Mouse (Mus musculus) midbrain, embryonic 16.5 days (tissue): Measurements from ENCODE around the gene Gm4881. TPM values are rescaled to one million over a fixed set of nuclear protein-coding genes. Genes with fewer than 3 reads are reported as not detected.
A peak's percentile ranks its signal among the peaks of the same experiment; 100 is the strongest.
"Not testable (repeated sequence)": the region's sequence is repeated elsewhere in the genome, so short reads cannot be mapped to it uniquely, and the experiment has no call there.

ENCODE experiments used
- ATAC-seq: fragments of 200-750 bp; cut with Nextera tagmentation; 2 replicates; pipeline ENCODE4 v1.8.0; 2017; ENCODE audit warnings: moderate TSS enrichment
- H3K27ac ChIP-seq: fragments of 300-500 bp; sonication (generic); 2 replicates; pipeline ENCODE4 v1.5.1; 2014; ENCODE audit warnings: mild to moderate bottlenecking, low read length, mixed read lengths
- H3K27me3 ChIP-seq: fragments of 300-500 bp; sonication (generic); 2 replicates; pipeline ENCODE4 v1.6.1; 2014; ENCODE audit warnings: low read depth, low read length, mixed read lengths; ENCODE audit not compliant: control insufficient read depth, insufficient read depth
- H3K36me3 ChIP-seq: fragments of 300-500 bp; sonication (generic); 2 replicates; pipeline ENCODE4 v1.6.1; 2014; ENCODE audit warnings: mild to moderate bottlenecking, low read length, moderate library complexity, mixed read lengths; ENCODE audit not compliant: control insufficient read depth, insufficient read depth
- H3K4me1 ChIP-seq: fragments of 300-500 bp; sonication (generic); 2 replicates; pipeline ENCODE4 v1.6.1; 2014; ENCODE audit warnings: mild to moderate bottlenecking, low read length, mixed read lengths; ENCODE audit not compliant: control insufficient read depth, insufficient read depth
- H3K4me2 ChIP-seq: fragments of 300-500 bp; sonication (generic); 2 replicates; pipeline ENCODE4 v1.6.1; 2014; ENCODE audit warnings: mild to moderate bottlenecking, low read length, mixed read lengths
- H3K4me3 ChIP-seq: fragments of 300-500 bp; sonication (generic); 2 replicates; pipeline ENCODE4 v1.5.1; 2014; ENCODE audit warnings: low read depth, mild to moderate bottlenecking, low read length, moderate library complexity, mixed read lengths
- H3K9ac ChIP-seq: fragments of 300-500 bp; sonication (generic); 2 replicates; pipeline ENCODE4 v1.6.1; 2014; ENCODE audit warnings: low read depth, low read length, mixed read lengths
- H3K9me3 ChIP-seq: fragments of 300-500 bp; sonication (generic); replicated peaks from 2 replicates; pipeline ENCODE4 v1.6.1; 2014; ENCODE audit warnings: mild to moderate bottlenecking, low read length, mixed read lengths; ENCODE audit not compliant: control insufficient read depth, poor library complexity, severe bottlenecking
- WGBS: fragments of 180-500 bp; shearing (Covaris S2); extraction: QIAGEN DNeasy Blood & Tissue Kit; methylation state at CpG from one replicate; pipeline ENCODE4 v1.1.7; 2014; 5-methylcytosine and 5-hydroxymethylcytosine counted together
- polyA plus RNA-seq: library from polyadenylated mRNA; unstranded; fragments of >200 nt; fragmentation: Nextera tagmentation; extraction: Ambion mirVana; gene quantifications from 2 replicates; pipeline ENCODE4 v1.2.1, GENCODE M21; 2015

The Gm4881 gene
- polyA plus RNA-seq, 1 experiment from 2014 or later, result 4.5 TPM

DNA sequence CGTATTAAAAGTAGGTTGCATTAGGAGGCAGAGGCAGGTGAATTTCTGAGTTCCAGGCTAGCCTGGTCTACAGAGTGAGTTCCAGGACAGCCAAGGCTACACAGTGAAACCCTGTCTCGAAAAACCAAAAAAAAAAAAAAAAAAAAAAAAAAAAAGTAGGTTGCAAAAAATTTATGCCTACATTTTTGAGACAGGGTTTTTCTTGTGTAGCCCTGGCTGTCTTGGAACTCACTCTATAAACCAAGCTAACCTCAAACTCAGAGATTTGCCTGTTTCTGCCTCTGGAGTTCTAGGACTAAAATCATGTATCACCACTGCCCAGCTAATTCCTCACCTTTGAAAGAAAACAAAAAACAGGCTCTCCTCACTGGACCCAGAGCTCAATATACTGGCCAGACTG is 48.5 kb downstream of the Gm4881 start:
- not testable (repeated sequence) for H3K36me3 ChIP-seq, H3K27ac ChIP-seq, H3K4me1 ChIP-seq, H3K4me2 ChIP-seq, H3K27me3 ChIP-seq, H3K9ac ChIP-seq, H3K9me3 ChIP-seq, H3K4me3 ChIP-seq, ATAC-seq
- WGBS, result 86% methylated on average over 2 of the region's 2 CpGs

DNA sequence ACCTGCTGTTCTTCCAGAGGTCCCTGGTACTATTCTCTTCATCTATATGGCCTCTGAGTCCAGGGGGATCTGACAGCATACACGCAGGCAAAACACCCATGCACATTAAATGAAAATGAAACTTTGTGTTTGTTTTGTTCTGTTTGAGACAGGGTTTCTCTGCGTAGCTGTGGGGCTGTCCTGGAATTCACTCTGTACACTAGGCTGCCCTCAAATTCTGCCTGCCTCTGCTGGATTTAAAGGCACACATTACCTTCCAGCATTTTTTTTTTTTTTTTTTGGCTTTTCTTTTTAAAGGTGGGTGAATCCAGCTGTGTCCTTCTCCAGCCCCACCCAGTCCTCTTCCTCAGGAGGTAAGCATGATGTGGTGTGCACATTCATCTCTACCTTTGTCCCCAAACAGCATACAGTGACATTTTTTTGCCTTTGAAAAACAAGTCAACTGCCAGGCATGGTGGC is 52.1 kb downstream of the Gm4881 start:
- 76% methylated on average over 2 of the region's 2 CpGs for WGBS
- H3K9me3 ChIP-seq, result no peaks in the 10 kb centered on the region
- H3K4me1 ChIP-seq, result no peaks in the 10 kb centered on the region
- no peak overlapping the region for H3K4me3 ChIP-seq
- H3K27me3 ChIP-seq, result no peaks in the 10 kb centered on the region
- H3K9ac ChIP-seq, result no peak overlapping the region
- no peak overlapping the region for H3K4me2 ChIP-seq
- no peak for ATAC-seq
- H3K36me3 ChIP-seq, result peaks cover 12% of the 10 kb centered on the region; the same call in 1 of the 2 replicates
- H3K27ac ChIP-seq, result no peak overlapping the region

DNA sequence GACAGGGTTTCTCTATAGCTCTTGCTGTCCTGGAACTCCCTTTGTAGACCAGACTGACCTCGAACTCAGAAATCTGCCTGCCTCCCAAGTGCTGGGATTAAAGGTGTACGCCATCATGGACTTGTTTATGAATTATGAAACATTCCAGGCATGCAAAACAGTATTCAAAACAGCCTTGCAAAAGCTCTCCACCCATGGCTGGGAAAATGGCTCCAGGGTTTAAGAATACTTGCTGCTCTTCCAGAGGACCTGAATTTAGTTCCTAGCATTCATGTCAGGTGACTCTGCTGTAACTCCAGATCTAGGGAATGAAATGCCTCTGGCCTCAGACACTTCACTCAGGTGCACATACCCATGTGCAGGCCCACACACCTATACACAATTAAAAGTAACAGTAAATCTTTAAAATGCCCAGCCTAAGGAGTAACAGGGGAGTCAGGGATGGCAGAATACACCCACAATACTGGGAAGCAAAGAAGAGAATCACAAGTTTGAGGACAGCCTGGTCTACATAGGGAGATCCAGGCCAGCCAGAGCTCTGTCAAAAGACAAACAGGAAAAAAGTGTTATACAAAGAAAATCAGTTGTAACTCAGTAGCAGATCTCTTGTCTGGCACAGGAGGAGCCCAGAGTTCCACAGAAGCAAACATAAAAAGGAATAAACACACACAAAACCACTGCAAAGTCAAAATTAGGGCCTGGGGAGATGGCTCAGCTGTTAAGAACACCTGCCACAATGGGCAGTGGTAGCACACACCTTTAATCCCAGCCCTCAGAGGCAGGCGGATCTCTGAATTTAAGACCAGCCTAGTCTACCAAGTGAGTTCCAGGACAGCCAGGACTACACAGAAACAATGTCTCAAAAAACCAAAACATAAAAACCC is 52.8 kb downstream of the Gm4881 start:
- peaks cover 4% of the 10 kb centered on the region for H3K4me1 ChIP-seq
- no peaks in the 10 kb centered on the region for H3K9me3 ChIP-seq
- H3K27ac ChIP-seq, result no peak overlapping the region
- H3K4me2 ChIP-seq, result no peak overlapping the region
- peaks cover 15% of the 10 kb centered on the region; the same call in 1 of the 2 replicates for H3K36me3 ChIP-seq
- H3K9ac ChIP-seq, result no peak overlapping the region
- H3K4me3 ChIP-seq, result no peak overlapping the region
- no peaks in the 10 kb centered on the region for H3K27me3 ChIP-seq
- WGBS, result 63% methylated on average over 3 of the region's 3 CpGs
- no peak for ATAC-seq

DNA sequence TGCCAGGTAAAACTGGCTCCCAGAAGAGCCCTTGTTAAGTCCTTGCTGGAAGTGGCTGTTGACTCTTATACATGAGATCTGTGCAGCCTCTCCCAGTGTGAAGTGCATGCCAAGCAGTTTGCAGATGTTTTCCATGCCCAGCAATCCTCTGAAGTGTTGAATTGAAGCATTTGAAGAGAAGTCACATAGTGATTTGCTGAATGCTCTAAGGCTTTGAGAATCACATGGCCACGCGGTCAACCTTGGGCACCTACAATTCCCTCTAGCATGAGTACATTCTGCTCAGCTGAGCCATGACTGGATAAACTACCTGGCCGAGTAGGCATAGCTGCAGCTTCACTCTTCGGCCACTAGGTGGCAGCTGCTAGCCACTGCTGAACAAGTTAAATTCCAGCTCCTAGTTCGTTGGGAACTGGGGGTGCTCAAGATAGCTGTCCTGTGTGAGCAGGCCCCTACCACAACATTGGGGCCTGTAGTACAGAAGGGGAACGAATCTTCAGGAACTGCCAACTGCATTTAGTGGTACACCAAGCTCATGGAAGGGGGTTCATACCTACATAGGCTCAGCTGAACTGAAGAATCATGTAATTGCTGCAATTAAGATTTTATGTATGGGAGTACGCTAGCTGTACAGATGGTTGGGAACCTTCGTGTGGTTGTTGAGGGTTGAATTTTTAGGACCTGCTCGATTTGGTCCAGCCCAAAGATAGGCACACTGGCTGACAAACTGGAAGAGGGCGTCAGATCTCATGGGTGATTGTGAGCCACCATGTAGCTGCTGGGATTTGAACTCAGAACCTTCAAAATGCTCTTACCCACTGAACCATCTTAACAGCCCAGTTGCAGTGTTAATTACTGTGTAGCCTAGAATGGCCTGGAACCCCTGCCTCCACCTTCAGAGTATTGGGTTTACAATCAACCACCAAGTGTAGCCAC is 53.7 kb downstream of the Gm4881 start:
- WGBS, result 30% methylated on average over 10 of the region's 10 CpGs
- Histone ChIP-seq H3K4me2 (no peak overlapping the region), H3K9me3 (no peaks in the 10 kb centered on the region), H3K4me1 (peaks cover 13% of the 10 kb centered on the region), H3K27me3 (no peaks in the 10 kb centered on the region), H3K4me3 (no peak overlapping the region), H3K9ac (no peak overlapping the region), H3K36me3 (peaks cover 16% of the 10 kb centered on the region; the same call in 1 of the 2 replicates), H3K27ac (no peak overlapping the region)
- ATAC-seq, result peak; percentile 47

DNA sequence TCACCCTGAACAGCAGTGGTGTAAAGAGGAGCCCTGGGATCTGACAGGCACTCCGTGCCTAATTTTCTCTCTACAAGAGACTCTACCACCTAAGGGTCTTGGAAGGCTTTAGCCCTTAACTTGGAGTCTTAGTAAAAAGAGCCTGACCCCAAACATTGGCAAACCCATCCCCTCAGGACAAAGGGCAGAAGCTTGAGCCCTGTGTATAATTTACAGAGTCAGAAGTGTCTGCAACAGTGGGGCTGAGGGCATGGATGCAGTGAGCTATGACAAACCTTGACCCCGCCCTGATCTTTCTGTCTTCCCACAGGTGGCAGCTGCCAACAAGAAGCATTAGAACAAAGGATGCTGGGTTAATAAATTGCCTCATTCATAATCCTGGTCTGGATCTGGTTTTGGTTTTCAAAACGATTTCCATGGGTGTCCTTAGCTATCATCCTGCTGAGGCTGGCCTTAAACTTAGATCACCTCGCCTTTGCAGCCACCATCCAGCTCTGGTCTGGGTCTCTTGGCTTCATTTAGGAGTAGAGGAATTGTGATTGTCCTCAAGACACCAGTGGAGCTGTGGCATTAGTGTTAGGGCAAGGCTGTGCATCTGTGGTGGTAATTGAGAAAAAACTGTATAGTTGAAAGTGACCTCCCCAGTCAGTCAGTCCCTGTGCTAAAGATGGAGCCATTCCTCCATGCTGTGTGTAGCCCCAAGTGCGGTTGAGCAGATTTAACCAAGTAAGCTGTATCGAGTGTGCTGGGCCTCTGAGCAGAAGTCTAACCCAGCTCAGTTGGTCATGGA is 54.7 kb downstream of the Gm4881 start:
- no peaks in the 10 kb centered on the region for H3K9me3 ChIP-seq
- no peak overlapping the region for H3K4me2 ChIP-seq
- peaks cover 16% of the 10 kb centered on the region; the same call in 1 of the 2 replicates for H3K36me3 ChIP-seq
- WGBS, result 83% methylated on average over 6 of the region's 6 CpGs
- H3K9ac ChIP-seq, result no peak overlapping the region
- no peak overlapping the region for H3K27ac ChIP-seq
- H3K27me3 ChIP-seq, result no peaks in the 10 kb centered on the region
- H3K4me3 ChIP-seq, result no peak overlapping the region
- ATAC-seq, result no peak
- H3K4me1 ChIP-seq, result peaks cover 19% of the 10 kb centered on the region

DNA sequence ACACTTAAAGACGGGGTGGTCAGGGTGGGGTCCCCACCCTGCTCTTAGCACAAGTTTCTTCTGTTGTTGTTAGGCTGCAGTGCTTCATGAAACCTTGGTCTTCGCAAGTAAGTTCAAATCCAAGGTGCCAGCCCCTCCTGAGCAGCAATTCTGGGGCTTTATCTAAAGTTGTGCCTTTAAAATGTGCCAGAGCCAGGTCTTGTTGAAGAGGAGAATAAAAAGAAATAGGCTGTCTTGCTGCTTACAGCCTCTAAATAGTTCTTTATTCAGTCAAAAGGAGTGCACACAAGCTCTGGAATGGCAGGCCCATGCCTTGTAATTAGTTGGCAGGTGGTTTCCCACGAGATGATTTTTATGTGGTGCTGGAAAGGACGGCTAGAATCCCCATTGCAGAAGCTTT is 57.2 kb downstream of the Gm4881 start:
- H3K4me3 ChIP-seq, result no peak overlapping the region
- peak overlapping the region; percentile 22; the same call in 1 of the 2 replicates for H3K9ac ChIP-seq
- no peaks in the 10 kb centered on the region for H3K9me3 ChIP-seq
- no peak overlapping the region for H3K27ac ChIP-seq
- peaks cover 16% of the 10 kb centered on the region; the same call in 1 of the 2 replicates for H3K36me3 ChIP-seq
- no peak overlapping the region for H3K4me2 ChIP-seq
- peaks cover 19% of the 10 kb centered on the region for H3K4me1 ChIP-seq
- ATAC-seq, result no peak
- WGBS, result 78% methylated on average over 4 of the region's 4 CpGs
- no peaks in the 10 kb centered on the region for H3K27me3 ChIP-seq

DNA sequence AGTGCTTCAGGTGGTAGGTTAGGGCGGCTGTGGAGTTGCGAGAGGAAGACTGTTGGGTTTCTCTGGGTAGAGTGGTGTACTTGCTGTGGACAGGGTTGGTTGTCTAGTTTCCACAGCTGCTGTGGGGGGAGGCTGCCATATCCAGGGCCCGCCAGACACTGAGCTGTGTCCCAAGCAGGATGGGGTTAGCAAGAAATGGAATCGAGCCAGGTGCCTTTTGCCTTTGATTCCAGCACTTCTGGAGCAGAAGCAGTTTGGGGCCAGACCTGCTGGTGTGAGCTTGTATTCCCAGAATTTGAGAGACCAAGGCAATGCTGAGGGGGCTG is 58.0 kb downstream of the Gm4881 start:
- H3K4me2 ChIP-seq, result peak overlapping the region; percentile 84
- no peak overlapping the region for H3K27ac ChIP-seq
- H3K27me3 ChIP-seq, result no peaks in the 10 kb centered on the region
- peaks cover 16% of the 10 kb centered on the region; the same call in 1 of the 2 replicates for H3K36me3 ChIP-seq
- 74% methylated on average over 4 of the region's 4 CpGs for WGBS
- ATAC-seq, result no peak
- no peak overlapping the region for H3K4me3 ChIP-seq
- peak overlapping the region; percentile 99; the same call in 1 of the 2 replicates for H3K9ac ChIP-seq
- H3K9me3 ChIP-seq, result no peaks in the 10 kb centered on the region
- H3K4me1 ChIP-seq, result peaks cover 19% of the 10 kb centered on the region

DNA sequence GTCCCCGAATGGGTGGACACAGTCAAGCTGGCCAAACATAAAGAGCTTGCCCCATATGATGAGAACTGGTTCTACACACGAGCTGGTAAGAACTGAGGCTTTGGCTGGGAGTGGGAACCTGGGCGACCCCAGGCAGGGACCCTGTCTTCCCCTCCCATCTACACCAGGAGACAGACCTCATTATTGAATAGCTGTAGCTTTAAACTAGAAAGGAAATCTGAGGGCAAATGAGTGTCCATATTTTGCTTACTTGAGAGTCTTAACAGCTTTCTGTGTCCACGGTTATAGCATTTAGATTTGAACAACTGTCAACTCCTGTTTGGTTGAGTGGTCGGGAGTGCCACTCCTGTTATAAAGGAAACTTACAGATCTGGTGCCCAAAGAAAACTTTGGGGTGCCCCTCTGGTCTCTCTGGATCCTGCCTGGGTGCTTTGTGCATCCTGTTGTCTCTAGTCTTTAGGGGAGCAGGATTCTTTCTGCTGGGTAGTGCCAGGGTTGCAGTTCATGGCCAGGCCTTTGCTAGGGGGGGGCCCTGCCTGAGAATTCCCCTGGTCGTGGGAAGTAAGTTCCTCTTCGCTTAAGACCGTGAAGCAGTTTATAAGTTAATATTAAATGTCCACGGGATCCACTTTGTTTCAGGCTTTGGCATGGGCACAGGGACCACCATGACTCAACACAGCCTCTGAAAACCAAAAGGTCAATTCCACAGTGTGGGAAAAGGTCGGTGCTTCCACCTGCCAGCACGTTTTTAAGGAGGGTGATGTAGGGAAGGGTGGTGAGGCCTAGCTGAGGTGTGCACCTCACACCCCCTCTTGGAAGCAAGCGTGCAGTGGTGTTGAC is 58.6 kb downstream of the Gm4881 start:
- peak overlapping the region; percentile 99 for H3K9ac ChIP-seq
- H3K27ac ChIP-seq, result no peak overlapping the region
- WGBS, result 48% methylated on average over 12 of the region's 12 CpGs
- H3K4me3 ChIP-seq, result peak overlapping the region; percentile 82
- peaks cover 16% of the 10 kb centered on the region; the same call in 1 of the 2 replicates for H3K36me3 ChIP-seq
- H3K27me3 ChIP-seq, result no peaks in the 10 kb centered on the region
- peak overlapping the region; percentile 84 for H3K4me2 ChIP-seq
- no peak for ATAC-seq
- peaks cover 19% of the 10 kb centered on the region for H3K4me1 ChIP-seq
- H3K9me3 ChIP-seq, result no peaks in the 10 kb centered on the region
